Mouse (Mus musculus): ENCODE results near the gene Sugp1. TPM values are rescaled to one million over a fixed set of nuclear protein-coding genes. Genes with fewer than 3 reads are reported as not detected.
"Not testable (repeated sequence)": the region's sequence is repeated elsewhere in the genome, so short reads cannot be mapped to it uniquely, and the experiment has no call there.

Gene Sugp1
- polyA plus RNA-seq, 1 experiment = 11.2 TPM

DNA sequence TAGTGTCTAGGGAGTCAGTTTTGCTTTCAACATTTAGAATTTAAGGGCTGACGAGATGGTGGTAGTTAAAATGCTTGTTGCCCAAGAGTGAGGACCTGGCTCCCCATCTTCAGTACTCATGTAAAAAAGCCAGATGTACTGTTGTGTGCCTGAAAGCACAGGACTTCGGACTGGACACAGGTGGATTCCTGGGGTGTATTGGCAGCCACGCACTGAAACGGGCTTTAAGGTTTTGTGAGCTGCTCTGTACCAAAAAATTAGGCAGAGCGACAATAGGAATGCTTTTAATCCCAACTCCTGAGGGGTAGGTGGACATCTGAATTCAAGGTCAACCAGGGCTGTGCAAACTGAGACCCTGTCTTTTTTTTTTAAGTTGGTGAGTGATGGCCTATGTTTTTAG lies 1.4 kb downstream of the Sugp1 start:
- no peak for DNase-seq (ENCODE audit: low read depth)

DNA sequence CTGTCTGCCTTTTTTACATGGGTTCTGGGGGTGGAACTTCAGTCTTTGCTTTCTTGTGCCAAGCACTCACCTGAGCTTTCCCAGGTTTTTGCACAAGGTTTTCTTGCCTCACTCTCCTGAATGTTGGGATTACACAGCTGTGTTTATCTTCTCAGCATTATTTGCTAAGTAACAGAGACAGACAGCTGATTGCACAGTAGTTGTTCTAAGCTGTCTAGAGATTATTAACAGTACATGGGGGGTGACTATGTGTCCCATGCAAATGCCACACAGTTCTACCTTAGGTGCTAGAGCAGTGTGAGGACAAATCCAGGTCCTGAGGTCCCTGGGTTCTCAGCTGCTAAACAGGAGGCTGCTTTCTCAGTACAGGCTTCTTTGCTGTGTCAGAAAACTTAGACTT lies 7.0 kb downstream of the Sugp1 start:
- no peak for DNase-seq (ENCODE audit: low read depth)

- DNase-seq (ENCODE audit: low read depth) = not testable (repeated sequence)
Observed at GRCm38 (mm10) chr8:70050434-70050833, 7.8 kb downstream of the Sugp1 start.

- no peak for DNase-seq (ENCODE audit: low read depth)
Observed at GRCm38 (mm10) chr8:70057721-70058120, 15.1 kb downstream of the Sugp1 start.

DNA sequence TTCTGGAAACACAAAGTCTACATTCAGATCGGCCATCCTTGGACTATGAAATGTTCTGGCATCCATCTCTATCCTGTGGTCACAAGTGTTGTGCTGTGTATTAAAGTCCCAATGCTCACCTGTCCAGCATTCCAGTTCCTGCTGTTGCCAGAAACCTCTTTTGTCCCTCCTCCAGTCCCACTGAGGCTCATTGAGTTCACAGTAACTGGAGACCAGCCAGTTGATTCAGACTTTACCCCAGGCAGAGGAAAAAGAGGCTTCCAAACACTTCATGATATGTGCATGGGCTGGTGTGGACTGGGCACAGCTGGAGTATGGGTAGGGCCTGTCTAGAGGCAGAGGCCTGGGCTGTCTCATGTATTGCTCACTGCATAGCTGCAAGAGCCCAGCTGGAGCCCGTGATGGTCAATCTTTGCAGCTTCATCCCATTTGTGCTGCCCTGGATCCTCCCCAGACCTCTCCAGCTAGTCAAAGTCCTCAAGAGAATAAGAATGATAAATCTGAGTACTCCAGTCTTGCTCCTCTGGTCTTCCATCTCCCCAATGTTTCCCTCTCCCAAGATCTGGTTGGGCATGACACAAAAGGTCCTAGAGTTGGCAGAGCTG lies 29.3 kb downstream of the Sugp1 start:
- no peak for DNase-seq (ENCODE audit: low read depth)

DNA sequence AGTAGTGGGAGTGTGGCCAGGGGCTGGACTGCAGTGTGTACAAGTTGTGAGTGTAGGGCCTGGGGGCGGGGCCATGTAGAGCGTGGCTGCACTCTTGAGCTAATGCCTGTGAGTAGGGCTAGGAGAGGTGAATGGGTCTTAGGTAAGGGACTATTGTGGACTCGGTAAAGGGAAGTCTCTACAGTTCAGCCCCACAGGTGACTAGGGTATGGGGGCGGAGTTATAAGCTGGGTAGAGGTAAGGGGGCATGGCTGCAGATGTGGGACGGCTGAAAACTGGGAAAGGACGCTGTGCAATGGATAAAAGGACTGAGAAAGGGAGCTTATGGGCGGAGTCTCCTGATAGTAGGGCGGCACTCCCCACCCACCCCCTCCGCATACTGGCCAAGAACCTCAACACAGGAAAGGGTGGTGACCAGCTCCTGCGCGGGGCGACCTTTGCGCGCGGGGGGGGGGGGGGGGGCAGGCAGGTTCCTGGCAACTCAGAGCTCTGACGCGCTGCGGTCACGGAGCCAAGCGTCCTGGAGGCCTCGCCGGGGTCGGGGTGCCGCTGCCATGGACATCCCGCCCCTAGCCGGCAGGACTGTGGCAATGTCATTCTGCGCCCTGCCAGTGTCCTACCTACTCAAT lies 29.9 kb downstream of the Sugp1 start, which contains the start of gene Tm6sf2:
Gene Tm6sf2, plus strand, starts transcription at position 484 of the 629 bp plus-strand sequence.
- DNase-seq (ENCODE audit: low read depth) = no peak

DNA sequence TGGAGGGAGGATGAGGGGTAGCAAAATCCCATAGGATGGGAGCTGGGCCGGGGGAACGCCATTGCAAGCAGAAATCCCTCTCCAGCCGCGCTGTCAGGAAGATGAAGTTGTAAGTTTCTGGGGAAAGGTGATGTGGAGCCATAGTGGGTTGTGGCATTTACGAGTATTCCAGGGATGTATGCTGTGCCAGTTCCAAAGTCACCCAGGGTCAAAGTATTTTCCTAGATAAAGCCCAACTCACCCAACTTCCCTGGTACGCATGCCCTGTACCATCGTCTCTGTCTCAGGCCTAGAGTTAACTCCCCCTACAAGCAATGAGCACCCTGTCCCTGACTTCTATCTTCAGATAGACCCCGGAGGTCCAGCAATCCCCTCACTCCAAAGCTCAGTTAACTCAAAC lies 30.5 kb downstream of the Sugp1 start:
- no peak for DNase-seq (ENCODE audit: low read depth)

- no peak for DNase-seq (ENCODE audit: low read depth)
Observed at GRCm38 (mm10) chr8:70073682-70074081, 31.1 kb downstream of the Sugp1 start.

DNA sequence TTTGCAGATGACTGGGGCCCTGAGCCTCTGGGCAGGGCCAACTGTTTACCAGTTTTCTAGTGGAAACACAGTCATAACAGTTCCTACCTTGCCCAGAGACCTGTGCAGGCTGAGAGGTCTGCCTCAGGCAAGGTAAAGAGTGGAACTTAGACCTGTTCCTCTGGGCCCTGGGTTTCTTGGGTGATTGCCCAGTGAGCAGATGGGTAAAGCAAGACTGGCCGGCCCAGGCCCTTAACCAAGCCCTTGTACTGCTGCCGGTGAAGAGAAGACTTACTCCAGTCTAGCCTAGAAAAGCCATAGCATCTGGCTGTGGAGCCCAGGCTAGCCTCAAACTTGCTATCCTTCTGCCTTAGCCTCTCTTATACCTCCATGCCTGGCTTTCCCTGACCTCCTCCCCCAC lies 39.4 kb downstream of the Sugp1 start:
- DNase-seq (ENCODE audit: low read depth) = no peak

- DNase-seq (ENCODE audit: low read depth) = no peak
Observed at GRCm38 (mm10) chr8:70083285-70083684, 40.7 kb downstream of the Sugp1 start, which contains the start of gene Hapln4. Gene Hapln4 (plus strand): TSS chr8:70083457.

DNA sequence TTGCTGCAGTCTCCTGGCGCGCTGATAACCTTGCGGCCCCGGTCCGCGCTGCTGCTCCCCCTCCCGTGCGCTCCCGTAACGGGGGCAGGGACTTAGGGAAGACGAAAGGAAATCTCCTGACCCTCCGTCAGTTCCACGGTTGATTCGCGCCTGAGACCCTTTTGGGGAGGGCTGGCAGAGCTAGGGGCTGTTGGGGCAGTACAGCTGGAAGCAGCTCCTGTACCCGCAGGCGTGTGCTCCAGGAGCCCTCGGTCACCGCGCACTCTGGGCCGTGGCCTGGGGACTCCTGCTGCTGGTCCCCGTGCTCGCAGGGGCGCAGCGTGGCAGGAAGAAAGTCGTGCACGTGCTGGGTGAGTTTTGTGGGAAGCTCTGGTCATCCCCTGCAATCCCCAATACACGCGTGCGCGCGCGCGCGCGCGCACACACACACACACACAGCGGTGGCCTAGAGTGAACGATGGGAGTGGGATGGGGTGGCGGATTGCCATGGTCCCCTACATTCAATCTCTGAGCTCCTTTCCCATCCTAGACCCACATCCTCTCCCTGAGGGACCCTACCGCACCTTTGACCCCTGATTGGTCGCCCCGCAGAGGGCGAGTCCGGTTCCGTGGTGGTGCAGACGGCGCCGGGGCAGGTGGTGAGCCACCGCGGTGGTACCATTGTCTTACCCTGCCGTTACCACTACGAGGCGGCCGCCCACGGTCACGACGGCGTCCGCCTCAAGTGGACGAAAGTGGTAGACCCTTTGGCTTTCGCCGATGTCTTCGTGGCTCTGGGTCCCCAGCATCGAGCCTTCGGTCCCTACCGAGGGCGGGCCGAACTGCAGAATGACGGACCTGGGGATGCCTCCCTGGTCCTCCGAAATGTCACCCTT lies 41.8 kb downstream of the Sugp1 start:
- DNase-seq (ENCODE audit: low read depth) = no peak

- no peak for DNase-seq (ENCODE audit: low read depth)
Observed at GRCm38 (mm10) chr8:70086151-70086550, 43.5 kb downstream of the Sugp1 start.

- DNase-seq (ENCODE audit: low read depth) = no peak
Observed at GRCm38 (mm10) chr8:70087237-70087636, 44.6 kb downstream of the Sugp1 start.

DNA sequence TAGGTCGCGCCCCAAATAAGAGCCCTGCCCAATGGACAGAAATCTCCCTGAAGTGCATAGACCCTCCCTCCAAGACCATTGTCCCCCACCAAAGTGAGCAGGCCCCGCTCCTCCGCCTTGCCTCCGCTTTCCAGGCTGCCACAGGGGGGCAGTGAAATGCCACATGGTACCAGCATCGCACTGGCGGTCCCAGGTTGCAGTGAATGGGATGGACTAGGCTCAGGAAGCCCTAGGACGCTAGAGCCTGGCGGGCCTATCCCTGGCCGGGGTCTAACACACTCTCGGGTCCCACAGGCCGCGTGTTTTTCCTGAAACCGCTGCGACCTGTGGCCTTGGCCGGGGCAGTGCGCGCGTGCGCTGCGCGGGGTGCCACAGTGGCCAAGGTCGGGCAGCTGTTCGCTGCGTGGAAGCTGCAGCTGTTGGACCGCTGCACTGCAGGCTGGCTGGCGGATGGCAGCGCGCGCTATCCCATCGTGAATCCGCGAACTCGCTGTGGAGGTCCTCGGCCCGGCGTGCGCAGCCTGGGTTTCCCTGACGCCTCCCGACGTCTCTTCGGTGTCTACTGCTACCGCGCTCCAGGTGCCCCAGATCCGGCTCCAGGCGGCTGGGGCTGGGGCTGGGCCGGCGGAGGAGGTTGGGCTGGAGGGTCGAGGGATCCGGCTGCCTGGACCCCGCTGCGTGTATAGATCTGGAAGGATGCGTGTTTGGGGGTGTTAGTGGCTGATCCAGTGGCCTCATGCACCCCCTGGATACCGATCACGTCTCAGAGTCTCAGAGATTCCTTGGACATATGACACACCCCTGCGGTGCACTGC lies 45.4 kb downstream of the Sugp1 start:
- DNase-seq (ENCODE audit: low read depth) = no peak

DNA sequence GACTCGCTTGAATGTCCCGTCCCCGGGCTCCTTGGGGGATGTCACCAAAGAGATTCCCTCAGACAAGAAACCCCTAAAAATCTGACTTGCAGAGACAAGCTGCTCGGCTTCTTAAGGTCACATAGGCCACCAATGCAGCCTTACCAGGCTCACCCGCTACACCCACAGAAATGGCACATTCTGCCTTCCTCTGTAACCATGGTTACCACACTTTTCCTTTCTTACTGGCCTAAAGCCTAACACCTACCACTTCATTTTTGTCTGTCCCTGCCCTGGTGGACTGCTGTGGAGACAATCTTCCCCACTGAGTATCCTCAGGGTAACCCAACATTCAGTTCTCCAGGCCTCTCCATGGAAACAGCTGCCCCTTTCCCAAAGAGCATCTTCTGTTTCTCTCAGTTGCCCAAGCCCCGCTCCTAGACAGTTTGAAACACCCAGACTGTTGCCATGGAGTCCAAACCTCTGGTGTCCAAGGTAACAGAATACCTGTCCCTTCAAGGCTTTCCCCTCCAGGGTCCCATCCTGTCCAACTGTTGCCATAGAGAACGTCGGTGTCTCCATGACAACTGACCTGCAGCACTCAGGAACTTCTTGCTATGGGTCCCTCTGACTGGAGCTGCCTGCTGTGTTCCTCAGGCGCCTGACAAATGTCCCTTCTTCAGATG lies 46.8 kb downstream of the Sugp1 start:
- DNase-seq (ENCODE audit: low read depth) = no peak

GRCm38 (mm10) chr8:70092786-70093185 lies 50.2 kb downstream of the Sugp1 start:
- DNase-seq (ENCODE audit: low read depth) = no peak

GRCm38 (mm10) chr8:70099276-70099675 lies 56.7 kb downstream of the Sugp1 start:
- DNase-seq (ENCODE audit: low read depth) = no peak

DNA sequence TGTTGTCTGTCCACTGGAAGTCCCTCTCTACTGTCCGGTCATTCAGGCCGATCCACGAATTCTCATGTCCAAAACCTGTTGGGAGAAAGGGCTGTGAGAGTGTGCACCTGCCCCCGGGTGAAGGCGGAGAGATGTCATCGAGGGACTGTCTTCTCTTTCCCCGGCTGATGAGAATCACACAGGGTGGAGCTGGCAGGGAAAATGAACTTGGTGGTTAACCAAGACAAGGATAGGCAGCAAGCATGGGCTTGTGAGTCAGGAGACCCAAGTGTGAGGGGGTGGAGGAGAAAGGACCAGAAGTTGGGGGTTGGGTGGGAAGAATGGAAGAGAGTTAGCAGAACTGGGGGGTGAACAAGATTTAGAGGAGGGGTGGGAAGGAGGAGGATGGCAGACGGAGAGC lies 57.6 kb downstream of the Sugp1 start:
- DNase-seq (ENCODE audit: low read depth) = no peak

- no peak for DNase-seq (ENCODE audit: low read depth)
Observed at GRCm38 (mm10) chr8:70104506-70104905, 61.9 kb downstream of the Sugp1 start.

GRCm38 (mm10) chr8:70104922-70105321 lies 62.3 kb downstream of the Sugp1 start:
- no peak for DNase-seq (ENCODE audit: low read depth)

GRCm38 (mm10) chr8:70110451-70110850 lies 67.8 kb downstream of the Sugp1 start:
- no peak for DNase-seq (ENCODE audit: low read depth)

Measured in gonadal fat pad, adult 2 months (tissue).